Mouse (Mus musculus) limb, embryonic 11.5 days (tissue): ENCODE data around the gene Asl. TPM values are rescaled to one million over a fixed set of nuclear protein-coding genes. Genes with fewer than 3 reads are reported as not detected.
"Not testable (repeated sequence)": the region's sequence is repeated elsewhere in the genome, so short reads cannot be mapped to it uniquely, and the experiment has no call there.

Experiments
- ATAC-seq: fragments of 200-750 bp; cut with Nextera tagmentation; 2 replicates; pipeline ENCODE4 v1.8.0; 2017; ENCODE audit warnings: low read depth; ENCODE audit not compliant: insufficient number of reproducible peaks, low FRiP score, low TSS enrichment
- DNase-seq: peaks from one replicate; pipeline ENCODE4 v3.0.0-alpha.2; 2015; ENCODE audit warnings: low spot score
- H3K27ac ChIP-seq: fragments of 300-500 bp; sonication (generic); replicated peaks from 2 replicates; pipeline ENCODE4 v1.5.1; 2014; ENCODE audit warnings: low read depth, mild to moderate bottlenecking, low read length
- H3K27me3 ChIP-seq: fragments of 300-500 bp; sonication (generic); 2 replicates; pipeline ENCODE4 v1.6.1; 2014; ENCODE audit warnings: mild to moderate bottlenecking, low read length, mixed read lengths; ENCODE audit not compliant: control insufficient read depth, insufficient read depth
- H3K36me3 ChIP-seq: fragments of 300-500 bp; sonication (generic); 2 replicates; pipeline ENCODE4 v1.6.1; 2014; ENCODE audit warnings: mild to moderate bottlenecking, low read length, moderate library complexity, mixed read lengths; ENCODE audit not compliant: control insufficient read depth, insufficient read depth
- H3K4me1 ChIP-seq: fragments of 300-500 bp; sonication (generic); 2 replicates; pipeline ENCODE4 v1.6.1; 2014; ENCODE audit warnings: low read length, mixed read lengths; ENCODE audit not compliant: control insufficient read depth, insufficient read depth
- H3K4me2 ChIP-seq: fragments of 300-500 bp; sonication (generic); 2 replicates; pipeline ENCODE4 v1.6.1; 2014; ENCODE audit warnings: low read depth, mild to moderate bottlenecking, moderate library complexity; ENCODE audit not compliant: severe bottlenecking
- H3K4me3 ChIP-seq: fragments of 300-500 bp; sonication (generic); 2 replicates; pipeline ENCODE4 v1.5.1; 2014; ENCODE audit warnings: low read depth, low read length
- H3K9ac ChIP-seq: fragments of 300-500 bp; sonication (generic); 2 replicates; pipeline ENCODE4 v1.6.1; 2014; ENCODE audit warnings: mild to moderate bottlenecking, low read length
- H3K9me3 ChIP-seq: fragments of 300-500 bp; sonication (generic); 2 replicates; pipeline ENCODE4 v1.6.1; 2016; ENCODE audit warnings: low read length; ENCODE audit not compliant: control insufficient read depth
- WGBS: fragments of 180-500 bp; shearing (Covaris S2); extraction: QIAGEN DNeasy Blood & Tissue Kit; methylation state at CpG from one replicate; pipeline ENCODE4 v1.1.7; 2014; 5-methylcytosine and 5-hydroxymethylcytosine counted together
- polyA plus RNA-seq: library from polyadenylated mRNA; unstranded; fragments of >200 nt; fragmentation: Nextera tagmentation; extraction: Ambion mirVana; gene quantifications from 2 replicates; pipeline ENCODE4 v1.2.1, GENCODE M21; 2014

Asl gene
- polyA plus RNA-seq, 1 experiment from 2014 or later, result 29.0 TPM

DNA sequence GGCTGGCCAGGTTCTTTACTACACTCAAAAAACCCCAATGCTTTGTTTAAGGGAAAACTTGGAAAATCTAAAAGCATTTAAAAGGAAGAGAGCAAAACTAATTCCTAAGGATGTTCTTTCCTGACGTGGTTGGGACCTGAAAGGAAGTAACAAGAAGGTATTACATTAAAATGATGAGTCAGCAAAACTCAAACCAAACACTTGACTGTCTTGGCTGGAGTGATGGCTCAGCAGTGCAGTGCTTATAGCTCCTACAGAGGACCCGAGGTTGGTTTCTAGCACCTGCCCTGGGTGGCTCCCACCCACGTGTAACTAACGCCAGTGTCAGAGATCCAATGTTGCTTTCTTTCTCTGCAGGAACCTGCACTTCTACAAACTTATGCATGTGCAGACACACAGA lies 12.2 kb upstream of the Asl start:
- Histone ChIP-seq H3K4me3 (no peak overlapping the region), H3K27me3 (no peaks in the 10 kb centered on the region), H3K9me3 (no peaks in the 10 kb centered on the region), H3K4me1 (no peaks in the 10 kb centered on the region), H3K36me3 (peaks cover 12% of the 10 kb centered on the region; the same call in 1 of the 2 replicates), H3K4me2 (no peak overlapping the region), H3K27ac (no peak overlapping the region), H3K9ac (no peak overlapping the region)
- WGBS, result 92% methylated on average over 4 of the region's 4 CpGs
- ATAC-seq (no peak), DNase-seq (no peak)

DNA sequence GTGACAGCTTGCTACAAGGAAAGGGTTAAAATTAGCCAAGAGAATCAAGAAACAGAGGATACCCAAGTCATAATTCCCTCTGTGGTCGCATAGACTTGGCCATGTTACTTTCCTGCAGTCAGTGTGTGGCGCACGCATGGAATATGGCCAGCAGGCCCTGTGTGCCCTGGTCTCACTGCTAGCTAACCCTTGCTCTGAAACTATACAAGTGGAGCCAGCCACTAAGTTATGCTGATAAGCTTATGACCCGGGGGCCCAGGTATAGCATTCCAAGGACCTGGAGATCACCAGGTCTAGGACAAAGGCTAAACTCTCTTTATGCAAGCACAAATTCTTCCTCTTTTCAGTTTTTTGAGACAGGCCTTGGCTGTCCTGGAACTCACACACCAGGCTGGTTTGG lies 11.8 kb upstream of the Asl start:
- ATAC-seq (no peak), DNase-seq (no peak)
- H3K9ac ChIP-seq, result no peak overlapping the region
- H3K4me2 ChIP-seq, result no peak overlapping the region
- 92% methylated on average over 4 of the region's 4 CpGs for WGBS
- H3K27me3 ChIP-seq, result no peaks in the 10 kb centered on the region
- no peaks in the 10 kb centered on the region for H3K9me3 ChIP-seq
- peaks cover 12% of the 10 kb centered on the region; the same call in 1 of the 2 replicates for H3K36me3 ChIP-seq
- H3K4me1 ChIP-seq, result no peaks in the 10 kb centered on the region
- no peak overlapping the region for H3K27ac ChIP-seq
- no peak overlapping the region for H3K4me3 ChIP-seq

DNA sequence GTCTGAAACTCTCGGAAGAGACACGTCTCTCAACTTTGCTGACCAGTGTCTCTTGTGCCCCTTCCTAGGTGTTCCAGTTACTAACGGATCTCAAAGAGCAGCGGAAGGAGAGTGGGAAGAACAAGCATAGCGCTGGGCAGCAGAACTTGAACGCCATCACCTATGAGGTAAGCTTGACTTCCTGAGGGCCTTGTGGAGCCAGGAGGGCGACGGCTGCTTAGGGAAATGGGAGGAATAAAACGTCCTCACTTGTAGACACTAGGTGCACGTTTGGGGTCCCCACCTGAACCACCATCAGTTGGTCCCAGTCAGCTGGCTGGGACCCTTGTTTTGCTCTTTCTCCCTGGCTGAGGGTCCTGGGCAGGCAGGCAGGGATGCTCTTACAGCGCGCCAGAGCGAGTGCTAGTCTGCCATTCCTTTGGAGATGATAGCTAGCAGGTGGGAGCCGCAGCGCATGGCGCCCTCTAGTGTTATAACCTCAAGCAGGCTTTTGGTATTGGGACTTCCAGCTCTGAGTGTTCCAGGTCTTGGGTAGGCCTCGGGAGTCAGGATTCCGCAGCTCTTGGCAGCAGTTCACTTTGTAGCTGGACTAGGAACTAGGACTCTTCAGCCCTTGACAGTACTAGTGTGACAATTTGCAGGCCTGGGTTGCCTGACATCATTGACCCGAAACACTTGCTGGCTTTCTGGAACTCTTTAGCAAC lies 8.9 kb upstream of the Asl start:
- DNase-seq (peak; percentile 78), ATAC-seq (no peak)
- Histone ChIP-seq H3K27ac (no peak overlapping the region), H3K4me1 (no peaks in the 10 kb centered on the region), H3K27me3 (no peaks in the 10 kb centered on the region), H3K9me3 (no peaks in the 10 kb centered on the region), H3K4me3 (no peak overlapping the region), H3K36me3 (peaks cover 8% of the 10 kb centered on the region; the same call in 1 of the 2 replicates), H3K4me2 (no peak overlapping the region), H3K9ac (no peak overlapping the region)
- 67% methylated on average over 19 of the region's 19 CpGs for WGBS

DNA sequence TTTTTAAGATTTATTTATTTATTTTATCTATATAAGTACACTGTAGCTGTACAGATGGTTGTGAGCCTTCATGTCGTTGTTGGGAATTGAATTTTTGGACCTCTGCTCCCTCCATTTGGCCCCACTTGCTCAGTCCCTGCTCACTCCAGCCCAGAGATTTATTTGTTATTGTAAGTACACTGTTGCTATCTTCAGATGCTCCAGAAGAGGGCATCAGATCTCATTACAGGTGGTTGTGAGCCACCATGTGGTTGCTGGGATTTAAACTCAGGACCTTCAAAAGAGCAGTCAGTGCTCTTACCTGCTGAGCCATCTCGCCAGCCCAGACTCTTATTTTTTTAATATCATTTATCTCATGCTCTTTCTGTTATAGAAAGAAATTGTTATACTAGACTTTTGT lies 7.3 kb upstream of the Asl start:
- not testable (repeated sequence) for H3K36me3 ChIP-seq, H3K9ac ChIP-seq, H3K27me3 ChIP-seq, H3K4me3 ChIP-seq, H3K27ac ChIP-seq, H3K9me3 ChIP-seq, ATAC-seq, H3K4me1 ChIP-seq, DNase-seq, H3K4me2 ChIP-seq
- WGBS, result 74% methylated on average over 2 of the region's 2 CpGs

DNA sequence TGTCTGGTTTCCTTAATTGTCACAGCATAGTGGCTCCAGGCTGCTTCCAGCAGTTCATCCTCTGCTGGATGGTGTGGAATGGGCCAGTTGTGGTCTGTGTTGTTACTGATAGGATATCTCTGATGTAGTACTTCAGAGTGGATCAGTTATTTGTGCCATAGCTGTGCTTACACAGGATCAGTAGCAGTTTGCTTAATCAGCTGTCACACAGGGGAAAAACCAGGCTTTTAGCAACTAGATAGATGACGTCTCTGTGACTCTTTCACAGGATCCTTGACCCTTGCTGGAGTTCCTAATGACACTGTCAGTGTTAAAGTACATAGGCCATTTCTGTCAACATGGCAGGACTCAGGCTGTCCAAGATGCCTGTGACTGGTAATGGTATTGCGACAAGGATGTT lies 4.8 kb upstream of the Asl start:
- 0 out of 2 replicates have a peak, but pooled peaks cover 2% of the 10 kb centered on the region for H3K36me3 ChIP-seq
- H3K27me3 ChIP-seq, result no peaks in the 10 kb centered on the region
- ATAC-seq, result no peak
- no peak overlapping the region for H3K4me2 ChIP-seq
- DNase-seq, result no peak
- no peak overlapping the region for H3K9ac ChIP-seq
- H3K9me3 ChIP-seq, result no peaks in the 10 kb centered on the region
- WGBS, result 86% methylated on average over 2 of the region's 2 CpGs
- H3K4me3 ChIP-seq, result no peak overlapping the region
- no peak overlapping the region for H3K27ac ChIP-seq
- no peaks in the 10 kb centered on the region for H3K4me1 ChIP-seq

DNA sequence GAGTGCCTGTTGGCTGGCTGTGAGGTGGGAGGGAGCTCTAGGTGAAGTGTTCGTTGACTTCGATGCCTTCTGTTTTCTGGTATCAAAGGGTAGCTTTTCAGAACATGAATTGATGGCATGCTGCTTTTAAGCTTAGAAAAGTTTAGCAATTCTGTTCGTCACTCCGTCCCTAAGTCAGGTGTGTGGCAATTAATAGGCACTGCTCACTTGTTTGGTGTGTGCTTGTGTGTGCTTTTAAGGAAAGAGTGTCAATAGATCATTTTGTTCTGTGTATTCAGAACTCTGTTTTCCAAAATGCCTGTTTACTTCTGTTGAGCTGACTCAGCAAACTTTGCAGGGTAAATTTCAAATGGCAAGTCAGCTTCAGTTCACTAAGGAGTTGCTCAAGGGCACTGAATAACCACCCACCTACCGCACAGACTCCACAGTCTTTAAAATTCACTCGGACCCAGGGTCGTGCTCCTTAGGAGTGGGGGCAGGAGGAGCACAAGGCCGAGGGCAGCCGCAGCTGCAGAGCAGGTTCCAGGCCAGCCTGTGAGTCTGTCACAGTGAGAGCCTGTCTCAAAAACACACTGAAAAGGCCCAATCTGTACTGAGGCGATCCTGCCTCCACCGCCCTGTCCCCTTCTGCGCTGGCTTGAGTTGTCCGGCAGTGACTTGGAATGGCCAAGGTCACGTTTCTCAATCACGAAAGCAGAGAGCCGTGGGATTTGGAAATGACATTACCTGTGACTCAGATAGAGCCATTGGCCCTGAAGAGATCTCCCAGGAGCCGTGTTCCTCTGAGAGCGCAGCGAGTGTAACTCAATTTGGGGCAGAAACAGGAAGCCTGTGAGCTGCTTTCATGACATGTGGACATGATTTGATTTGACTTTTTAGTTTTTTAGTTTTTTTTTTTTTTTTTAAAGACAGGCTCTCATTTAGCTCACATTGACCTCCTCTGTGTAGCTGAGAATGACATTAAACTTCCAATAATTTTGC lies 2.7 kb upstream of the Asl start:
- H3K27ac ChIP-seq, result no peak overlapping the region
- H3K4me2 ChIP-seq, result no peak overlapping the region
- H3K9me3 ChIP-seq, result no peaks in the 10 kb centered on the region
- WGBS, result 94% methylated on average over 19 of the region's 19 CpGs
- no peaks in the 10 kb centered on the region for H3K36me3 ChIP-seq
- DNase-seq, result no peak
- no peaks in the 10 kb centered on the region for H3K4me1 ChIP-seq
- H3K27me3 ChIP-seq, result no peaks in the 10 kb centered on the region
- no peak for ATAC-seq
- no peak overlapping the region for H3K4me3 ChIP-seq
- H3K9ac ChIP-seq, result no peak overlapping the region

DNA sequence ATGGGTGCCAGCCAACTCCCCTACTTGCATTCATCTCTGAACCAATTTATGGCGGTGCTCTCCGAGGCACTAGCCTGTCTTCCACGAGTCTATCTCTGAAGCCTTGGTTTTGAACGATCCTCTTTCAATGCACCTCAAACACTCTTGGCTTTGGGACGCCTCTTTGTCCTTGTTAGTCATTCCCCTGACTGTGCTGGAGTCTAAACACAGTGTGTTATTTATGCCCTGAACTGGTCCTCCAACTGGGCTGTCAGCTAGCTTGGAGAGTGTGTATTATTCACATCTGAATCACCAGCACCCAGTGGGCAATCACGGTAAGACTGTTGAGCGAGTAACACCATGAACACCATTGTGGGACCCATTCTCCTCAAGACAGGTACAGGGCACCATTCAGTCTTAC lies 1.4 kb downstream of the Asl start:
- Histone ChIP-seq H3K4me3 (no peak overlapping the region), H3K9me3 (no peaks in the 10 kb centered on the region), H3K27me3 (no peaks in the 10 kb centered on the region), H3K4me2 (no peak overlapping the region), H3K9ac (no peak overlapping the region), H3K4me1 (no peaks in the 10 kb centered on the region), H3K27ac (no peak overlapping the region), H3K36me3 (no peaks in the 10 kb centered on the region)
- WGBS, result 83% methylated on average over 7 of the region's 7 CpGs
- ATAC-seq, result no peak
- no peak for DNase-seq

DNA sequence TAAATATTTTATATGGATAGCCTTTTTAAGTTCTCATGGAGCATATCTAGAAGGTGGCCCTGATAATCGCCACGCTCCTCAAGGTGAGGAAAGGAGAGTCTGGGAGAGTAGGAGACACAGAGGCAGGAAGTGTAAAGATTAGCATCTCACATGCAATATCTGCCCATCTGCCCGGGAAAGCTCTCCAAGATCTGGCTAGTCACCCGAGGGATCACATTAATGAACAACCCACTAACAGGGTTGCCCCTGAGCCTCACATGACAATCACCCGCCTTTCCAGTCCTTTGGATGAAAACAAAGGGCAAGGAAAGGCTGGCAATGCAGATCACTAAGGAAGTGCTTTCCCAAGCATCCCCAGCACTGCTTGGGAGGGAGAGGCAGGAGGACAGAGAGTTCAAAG lies 1.9 kb downstream of the Asl start:
- Histone ChIP-seq H3K27ac (no peak overlapping the region), H3K4me3 (no peak overlapping the region), H3K4me2 (no peak overlapping the region; the same call in 1 of the 2 replicates), H3K27me3 (no peaks in the 10 kb centered on the region), H3K4me1 (no peaks in the 10 kb centered on the region), H3K9ac (no peak overlapping the region), H3K36me3 (no peaks in the 10 kb centered on the region), H3K9me3 (no peaks in the 10 kb centered on the region)
- DNase-seq (no peak), ATAC-seq (no peak)
- WGBS, result 76% methylated on average over 5 of the region's 5 CpGs
